Mouse (Mus musculus) cerebellum, postnatal 36 days (tissue): ENCODE data around the gene Tedc2.

Experiments used
- DNase-seq, 2 experiments: peaks; one replicate each; pipeline ENCODE4 v3.0.0; 2021 to 2022; ENCODE audit warnings: mixed read lengths in 2 of 2

The Tedc2 gene

DNA sequence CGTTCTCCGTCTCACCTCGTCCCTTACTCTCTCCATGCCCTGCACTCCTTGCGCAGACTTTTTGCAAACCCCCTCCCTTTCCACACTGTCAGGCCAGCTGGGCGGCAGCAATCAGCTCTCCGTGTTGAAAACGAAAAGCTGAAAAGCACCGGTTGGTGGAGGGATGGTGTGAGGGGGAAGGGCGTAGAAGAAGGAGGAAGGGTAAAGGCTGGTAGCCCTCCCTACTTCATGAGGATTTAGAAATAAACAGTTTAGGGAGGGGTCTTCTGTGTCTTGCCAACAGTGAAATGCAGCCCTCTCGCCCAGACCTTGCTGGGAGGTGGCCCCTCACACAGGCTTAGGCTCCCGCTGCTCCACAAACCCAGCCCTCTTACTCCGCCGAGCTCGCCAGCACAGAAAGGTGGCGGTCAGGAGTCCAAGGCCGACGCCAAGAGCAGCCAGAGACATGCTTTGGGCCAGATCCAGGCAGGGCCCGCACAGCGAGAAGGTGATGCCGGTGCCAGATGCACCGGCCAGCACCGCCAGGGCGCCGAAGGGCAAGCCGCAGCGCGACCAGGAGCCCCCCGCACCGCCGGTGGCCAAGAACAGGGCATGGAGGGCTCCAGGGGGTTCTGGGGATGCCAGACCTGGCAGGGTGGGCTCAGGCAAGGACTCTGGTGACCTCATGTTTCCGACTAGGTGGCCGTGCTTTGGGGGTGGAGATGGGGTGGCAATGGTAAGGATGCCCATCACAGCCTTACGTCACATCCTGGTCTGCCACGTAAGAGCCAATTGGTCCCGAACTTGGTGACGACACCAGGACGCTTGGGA is 8.8 kb downstream of the Tedc2 start:
- DNase-seq: peak; percentile 78 to 79

DNA sequence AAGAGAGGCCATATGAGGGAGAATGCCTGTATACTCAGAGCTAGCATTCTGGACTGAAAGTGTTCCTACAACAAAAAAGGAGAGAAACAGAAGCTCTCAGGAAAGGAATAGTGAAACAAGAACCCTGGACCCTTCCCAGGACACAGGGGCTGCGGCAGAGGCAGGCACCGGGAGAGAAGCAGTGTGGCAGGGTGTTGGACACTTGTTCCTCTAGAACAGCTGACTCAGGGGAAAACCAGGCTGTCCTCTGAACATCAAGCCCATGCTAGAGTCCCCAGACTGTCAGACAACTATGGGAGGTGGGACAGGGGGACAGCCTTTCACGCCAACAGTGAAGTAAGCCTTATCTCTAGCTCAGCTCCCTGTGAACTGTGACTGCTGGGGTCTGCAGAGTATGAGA is 10.1 kb downstream of the Tedc2 start:
- DNase-seq: no peak

DNA sequence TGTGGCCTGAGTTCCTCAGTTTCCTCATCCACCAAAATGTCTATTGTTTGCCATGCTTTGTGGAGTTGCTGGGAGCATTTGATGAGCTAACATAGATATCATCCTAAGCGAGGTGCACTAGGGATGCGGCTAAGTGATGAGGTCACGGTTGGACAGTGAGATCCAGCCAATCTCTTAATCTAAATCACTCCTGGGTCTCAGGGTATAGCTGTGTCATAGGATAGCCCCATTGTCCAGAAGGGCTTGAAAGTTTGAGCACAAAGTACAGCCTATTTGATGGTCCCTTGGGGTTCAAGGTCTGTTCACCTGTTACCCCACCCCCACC is 10.8 kb downstream of the Tedc2 start:
- no peak for DNase-seq

DNA sequence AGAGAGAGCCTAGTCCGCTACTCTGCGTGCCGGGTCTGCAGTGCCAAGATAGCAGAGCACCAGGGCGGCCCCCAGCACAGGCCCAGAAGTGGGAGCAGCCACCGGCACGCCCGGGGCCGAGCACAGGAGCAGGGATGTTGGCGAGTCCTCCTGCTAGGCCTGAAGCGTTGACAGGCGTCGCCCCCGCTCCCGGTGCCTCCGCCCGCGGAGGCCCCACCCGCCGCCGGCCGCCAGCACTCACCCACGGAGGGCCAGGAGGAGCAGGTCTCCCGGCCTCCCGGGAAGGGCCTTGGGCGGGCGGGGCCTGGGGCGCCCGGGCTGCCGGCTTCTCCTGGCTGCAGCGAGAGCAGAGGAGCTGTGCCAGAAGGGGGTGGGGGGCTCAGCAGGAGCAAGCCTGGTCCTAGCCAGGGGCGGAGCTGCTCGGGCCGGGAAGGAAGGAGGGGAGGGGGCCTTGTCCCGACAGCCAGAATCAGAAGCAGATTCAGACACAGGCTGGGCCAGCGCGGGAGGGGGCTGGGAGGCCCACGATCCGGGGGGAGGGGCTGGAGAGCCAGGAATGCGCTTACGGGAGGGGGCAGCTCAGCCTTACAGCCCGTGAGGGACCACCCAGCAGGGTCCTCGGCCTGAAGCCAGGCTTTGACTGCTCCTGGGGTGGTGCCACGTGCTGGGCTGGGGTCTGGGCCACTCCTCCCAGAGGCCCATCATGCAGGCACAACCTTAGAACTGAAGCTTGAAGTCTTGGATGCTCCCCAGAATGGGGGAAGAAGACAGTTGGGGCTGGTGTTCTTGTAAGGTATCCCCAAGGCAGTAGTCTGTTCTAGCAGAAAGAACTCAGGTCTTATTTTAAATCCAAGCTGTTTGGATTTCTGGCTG is 11.4 kb downstream of the Tedc2 start, which contains the start of gene Ntn3:
Ntn3 (minus strand) TSS at position 489 of the 873 bp plus-strand sequence.
- DNase-seq: peak in 1 of 2 experiments; percentile 45

DNA sequence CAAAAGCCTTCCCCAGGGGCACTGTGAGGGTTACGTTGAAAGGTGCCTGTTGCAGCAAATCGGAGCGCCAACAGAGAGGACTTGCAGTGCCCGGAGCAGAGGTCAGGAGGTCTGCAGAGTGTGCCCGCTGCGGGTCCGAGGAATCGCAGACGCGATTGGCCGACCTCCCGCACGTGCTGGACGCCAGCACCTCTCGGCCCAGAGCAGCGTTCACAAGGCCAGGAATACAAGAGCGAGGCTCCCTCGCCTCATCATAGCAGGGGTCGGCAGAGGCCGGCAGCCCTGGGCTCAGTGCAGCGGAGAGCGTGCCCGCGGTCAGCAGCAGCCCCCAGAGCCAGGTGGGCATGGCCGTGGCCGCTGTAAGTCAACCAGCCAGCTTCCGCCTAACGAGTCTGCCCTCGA is 12.0 kb downstream of the Tedc2 start:
- peak in 1 of 2 experiments; percentile 38 for DNase-seq

GRCm38 (mm10) chr17:24207768-24208640 is 12.6 kb downstream of the Tedc2 start:
- no peak for DNase-seq

DNA sequence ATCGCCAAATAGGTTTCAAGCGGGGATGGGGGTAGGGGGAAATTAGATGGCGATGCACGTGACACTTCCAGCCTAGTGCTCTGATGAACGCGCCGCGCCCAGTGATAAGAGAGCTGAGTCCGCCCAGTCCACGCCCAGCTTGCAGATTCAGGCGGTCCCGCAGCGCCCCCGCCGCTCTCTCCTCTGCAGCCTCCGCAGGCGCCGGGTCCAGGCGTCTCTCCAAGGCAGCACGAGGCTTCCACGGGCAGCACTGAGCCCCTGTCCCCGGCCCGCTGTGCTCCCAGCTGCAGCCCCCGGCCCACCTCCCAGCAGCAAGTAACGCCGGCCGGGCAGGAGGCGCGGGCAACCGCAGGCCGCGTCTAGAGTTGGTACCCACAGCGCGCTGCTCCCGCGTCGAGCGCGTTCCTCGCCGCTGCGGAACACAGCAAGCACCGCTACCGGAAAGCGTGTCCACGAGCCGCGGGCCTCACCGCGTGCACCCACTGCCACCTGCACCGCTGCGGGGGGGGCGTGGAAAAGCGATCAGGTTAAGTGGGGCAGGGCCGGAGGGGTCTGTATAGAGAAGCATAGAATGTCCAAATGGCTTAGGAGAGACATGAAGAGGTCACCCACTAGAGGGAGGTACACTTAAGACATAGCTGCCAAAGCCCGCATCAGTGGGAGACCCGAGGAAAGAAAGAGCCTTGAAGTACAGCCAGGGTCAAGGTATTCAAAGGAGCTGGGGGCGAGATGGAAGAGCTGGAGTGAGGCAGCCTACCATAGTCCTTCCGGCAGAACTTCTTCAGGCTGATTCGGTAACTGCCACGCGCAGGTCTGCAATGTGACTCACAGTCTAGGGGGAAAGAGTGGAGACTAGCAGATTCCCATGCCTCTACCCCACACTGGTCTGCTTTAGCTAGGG is 13.9 kb downstream of the Tedc2 start:
- DNase-seq: peak; percentile 60 to 63

GRCm38 (mm10) chr17:24205908-24206361 is 14.7 kb downstream of the Tedc2 start:
- DNase-seq: peak in 1 of 2 experiments; percentile 49

DNA sequence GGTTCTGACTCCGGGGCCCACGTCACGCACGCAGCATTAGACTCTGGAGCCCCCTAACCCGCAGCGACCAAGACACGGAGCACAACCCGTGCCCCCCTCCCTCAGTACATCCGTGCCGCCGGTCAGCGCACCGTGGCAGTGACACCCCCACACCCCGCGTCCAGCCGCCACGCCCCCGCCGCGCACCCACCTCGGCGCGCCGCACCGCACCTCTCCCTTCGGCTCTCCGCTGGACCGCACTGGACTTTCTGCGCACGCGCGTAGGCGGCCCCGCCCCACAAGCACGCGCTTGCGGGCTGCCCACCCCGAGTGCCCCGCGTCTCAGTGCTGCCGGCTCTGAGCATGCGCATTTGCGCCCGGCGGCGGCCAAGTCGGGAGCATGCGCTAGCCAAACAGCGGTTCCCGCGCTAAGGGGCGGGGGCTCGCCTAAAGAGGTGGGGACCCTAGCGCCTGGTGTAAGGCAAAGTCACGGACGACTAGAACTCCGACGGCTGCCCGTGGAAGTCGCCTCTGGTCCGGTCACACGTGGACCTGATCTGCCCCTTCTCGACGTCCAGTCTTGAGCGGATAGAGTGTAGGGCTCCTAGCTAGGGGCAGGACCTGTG is 15.3 kb downstream of the Tedc2 start, which contains the start of gene Tbc1d24:
Tbc1d24 (minus strand) TSS at position 279 of the 605 bp plus-strand sequence.
- DNase-seq: peak; percentile 94 to 97

DNA sequence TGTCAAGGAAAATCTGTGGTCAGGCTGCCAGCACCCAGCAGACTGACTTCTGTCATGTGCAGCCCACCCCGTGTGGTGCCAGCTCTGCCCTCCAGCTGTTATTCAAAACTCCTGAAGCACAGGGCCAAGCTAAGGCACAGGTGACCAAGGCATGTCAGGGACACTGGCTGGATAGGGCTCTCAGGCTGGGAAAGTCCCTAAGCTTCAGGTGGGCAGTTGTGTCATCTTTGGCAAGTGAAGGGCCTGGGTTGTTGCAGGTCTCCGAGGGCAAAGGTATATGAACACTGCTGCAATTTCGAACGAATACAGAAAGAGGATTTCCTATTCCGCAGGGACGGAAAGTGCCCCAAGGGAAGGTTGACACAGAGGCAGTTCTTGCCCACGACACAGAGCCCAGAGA is 15.8 kb downstream of the Tedc2 start:
- peak in 1 of 2 experiments; percentile 22 for DNase-seq

- no peak for DNase-seq
Observed at GRCm38 (mm10) chr17:24203611-24204534, 16.8 kb downstream of the Tedc2 start.

DNA sequence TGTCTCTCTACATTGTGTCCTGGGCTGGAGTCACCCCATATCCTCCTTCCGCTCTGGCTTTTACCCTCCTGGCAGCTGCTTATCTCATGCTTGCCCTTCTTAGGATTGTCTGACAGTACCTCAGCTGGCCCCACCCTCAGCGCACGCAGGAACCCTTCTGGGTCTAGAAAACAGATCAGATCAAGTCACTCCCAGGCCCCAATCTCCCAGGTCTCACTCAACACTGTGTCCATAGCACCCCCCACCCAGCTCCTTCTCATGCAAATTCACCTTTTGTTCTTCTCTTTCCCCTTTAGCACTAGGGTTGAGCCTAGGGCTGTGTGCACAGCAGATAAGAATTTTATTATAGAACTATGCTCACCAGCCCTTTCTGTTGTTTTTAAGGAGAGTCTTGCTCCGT is 17.6 kb downstream of the Tedc2 start:
- DNase-seq: no peak

DNA sequence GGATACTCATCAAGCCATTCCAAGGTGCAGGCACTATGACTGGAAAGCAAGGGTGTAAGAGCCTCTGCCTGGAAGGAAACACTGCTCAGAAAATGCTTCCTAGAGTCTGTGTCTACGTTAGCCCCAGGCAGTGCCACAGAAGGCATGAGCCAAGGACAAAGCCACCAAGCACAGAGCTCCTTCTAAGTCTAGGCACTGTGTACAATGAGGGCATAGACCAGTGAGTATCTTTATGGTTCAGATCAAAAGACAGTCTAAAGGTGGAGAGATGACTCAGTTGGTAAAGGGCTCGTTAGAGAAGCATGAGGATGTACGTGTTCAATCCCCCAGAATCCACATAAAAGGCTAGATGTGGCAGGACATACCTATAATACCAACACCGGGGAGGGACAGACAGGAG is 19.6 kb downstream of the Tedc2 start:
- no peak for DNase-seq

GRCm38 (mm10) chr17:24199741-24200140 is 20.9 kb downstream of the Tedc2 start:
- no peak for DNase-seq

DNA sequence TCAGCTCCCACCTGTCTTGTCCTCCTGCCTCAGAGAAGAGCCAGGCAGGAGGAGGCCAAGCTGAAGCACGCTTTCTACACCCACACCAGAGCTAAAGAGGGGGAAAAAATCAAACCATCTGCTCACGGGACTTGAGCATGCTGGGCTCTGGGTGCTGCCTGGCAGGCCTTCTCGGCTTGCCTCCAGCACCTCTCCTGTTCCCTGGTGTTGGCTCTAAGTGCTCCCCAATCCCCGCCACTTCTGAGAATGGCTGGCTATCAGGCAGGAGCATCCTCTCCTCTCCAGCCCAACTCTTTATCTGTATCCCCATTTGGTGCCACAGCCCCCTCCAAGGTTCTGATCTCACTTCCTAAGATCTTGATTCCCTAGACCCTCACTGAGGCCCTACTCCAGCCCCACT is 21.4 kb downstream of the Tedc2 start:
- DNase-seq: peak; percentile 48 to 54

DNA sequence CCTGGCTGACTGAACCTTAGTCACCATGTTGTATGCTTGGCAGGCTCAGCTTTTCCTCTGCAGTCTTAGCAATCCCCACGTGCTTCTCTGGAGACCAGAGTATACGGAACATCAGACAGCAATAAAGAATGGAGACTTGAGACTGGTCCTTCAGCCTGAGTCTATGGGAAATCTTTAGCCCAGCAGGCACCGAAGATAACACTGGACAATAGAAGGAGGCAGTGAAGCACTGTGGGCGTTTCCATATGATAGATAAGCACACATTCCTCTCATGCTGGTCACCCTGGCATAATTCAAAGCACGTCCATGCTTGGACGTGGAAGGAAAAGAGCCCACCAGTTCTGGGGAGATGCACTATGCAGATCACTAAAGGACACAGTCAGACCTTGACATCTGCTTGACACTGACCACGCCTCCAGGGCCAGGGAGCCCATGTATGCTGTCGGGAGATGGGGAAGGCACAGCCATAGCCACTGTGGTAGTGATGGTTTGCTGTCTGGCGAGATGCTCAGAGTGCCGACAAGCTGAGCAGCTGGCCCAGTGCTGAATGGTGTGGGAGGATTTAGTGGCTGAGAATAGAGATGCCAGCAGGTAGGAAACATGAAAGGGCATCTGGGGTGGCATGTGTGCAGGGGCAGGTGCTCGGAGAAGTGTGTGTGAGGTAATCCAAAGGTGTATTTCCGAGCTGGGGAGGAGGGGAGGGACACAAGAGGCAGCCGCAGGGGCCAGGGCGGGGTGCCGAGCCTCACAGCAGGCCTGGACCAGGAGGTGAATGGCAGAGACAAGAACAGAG is 23.4 kb downstream of the Tedc2 start:
- DNase-seq: peak in 1 of 2 experiments; percentile 38

GRCm38 (mm10) chr17:24195349-24195748 is 25.3 kb downstream of the Tedc2 start:
- no peak for DNase-seq

GRCm38 (mm10) chr17:24193769-24194168 is 26.9 kb downstream of the Tedc2 start:
- DNase-seq: no peak

- no peak for DNase-seq
Observed at GRCm38 (mm10) chr17:24193268-24193667, 27.4 kb downstream of the Tedc2 start.
